Mouse (Mus musculus) common myeloid progenitor, adult 5-6 weeks (primary cell): Measurements from ENCODE around the gene Atp12a. TPM values are rescaled to one million over a fixed set of nuclear protein-coding genes. Genes with fewer than 3 reads are reported as not detected.

Experiments used
- ATAC-seq: replicated peaks from 2 replicates; pipeline ENCODE4 v1.8.0; 2016; ENCODE audit warnings: low read depth, mild to moderate bottlenecking, moderate TSS enrichment, inconsistent platforms; ENCODE audit not compliant: poor library complexity, severe bottlenecking
- total RNA-seq: library from RNA; stranded (forward); fragments of 200-1000, 187-1606 nt; gene quantifications from 2 replicates; pipeline ENCODE4 v1.2.3, GENCODE M21; 2017

Gene Atp12a
- not detected in 2 replicates for total RNA-seq

GRCm38 (mm10) chr14:56364711-56365237 lies at the start of gene Atp12a:
Gene Atp12a, plus strand, starts transcription at chr14:56365068.
- no peak for ATAC-seq

DNA sequence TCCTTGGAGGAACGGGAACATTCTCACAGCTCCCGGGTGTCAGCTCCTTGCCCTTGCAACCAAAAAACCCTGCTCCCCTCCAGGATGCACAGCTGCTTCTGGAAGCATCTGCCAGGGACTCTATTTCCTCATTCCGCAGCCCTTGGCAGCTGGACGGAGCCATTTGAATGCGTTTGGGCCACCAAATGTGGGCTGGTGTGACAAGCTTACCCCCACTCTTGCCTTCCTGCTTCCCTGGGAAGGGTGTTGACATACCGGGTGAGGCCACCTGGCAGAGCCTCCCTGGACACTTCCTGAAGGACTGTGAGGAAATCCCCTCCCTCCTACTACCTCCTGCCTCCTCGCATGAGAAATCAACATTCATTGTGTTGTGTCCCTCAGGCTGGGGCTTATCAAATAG lies 49.3 kb upstream of the Atp12a start:
- ATAC-seq = 0 out of 2 replicates have a peak, but pooled peaks have one; percentile 15

DNA sequence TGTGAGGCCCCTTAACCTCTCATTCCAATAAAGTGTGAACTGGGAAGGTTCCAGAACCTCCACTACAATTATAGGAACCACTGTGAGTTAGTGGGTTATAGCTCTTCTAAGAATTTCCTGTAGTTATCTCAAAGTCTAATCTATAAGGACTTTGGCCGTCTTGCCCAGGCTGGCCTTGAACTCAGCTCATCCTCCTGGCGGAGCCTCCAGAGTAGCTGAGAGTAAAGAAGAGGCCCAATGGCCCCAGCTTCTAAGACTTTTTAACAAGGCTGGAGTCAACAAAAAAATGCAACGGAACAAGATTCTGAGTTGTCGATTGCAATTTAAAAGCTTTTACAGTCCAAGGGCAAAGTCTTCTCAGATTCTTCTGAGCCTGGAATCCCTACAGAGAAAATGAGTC lies 48.5 kb upstream of the Atp12a start:
- no peak for ATAC-seq

GRCm38 (mm10) chr14:56322982-56323381 lies 41.9 kb upstream of the Atp12a start:
- no peak for ATAC-seq

GRCm38 (mm10) chr14:56325038-56325437 lies 39.8 kb upstream of the Atp12a start:
- no peak for ATAC-seq

DNA sequence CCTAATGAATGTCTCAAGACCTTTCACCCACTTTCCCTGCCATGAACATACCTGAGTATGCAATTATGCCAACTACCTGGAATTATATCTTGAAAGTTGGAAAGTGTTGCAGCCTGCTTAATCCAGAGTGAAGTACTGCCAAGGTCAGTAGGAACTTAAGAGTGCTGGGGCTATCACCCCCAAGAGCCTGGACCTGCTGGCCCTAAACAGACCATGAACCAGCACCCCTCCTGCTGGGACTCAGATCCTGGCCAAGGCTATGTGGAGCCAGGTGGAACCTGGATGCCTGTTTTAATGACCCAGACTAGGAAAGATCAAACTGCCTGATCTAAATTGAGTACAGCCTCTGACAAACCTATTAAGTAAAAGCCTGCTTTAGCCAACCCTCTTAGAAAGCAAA lies 31.2 kb upstream of the Atp12a start:
- no peak for ATAC-seq

GRCm38 (mm10) chr14:56334437-56334836 lies 30.4 kb upstream of the Atp12a start:
- ATAC-seq = no peak

- ATAC-seq = no peak
Measured at GRCm38 (mm10) chr14:56336032-56336431, 28.8 kb upstream of the Atp12a start.

- ATAC-seq = no peak
Measured at GRCm38 (mm10) chr14:56337075-56337474, 27.8 kb upstream of the Atp12a start.

DNA sequence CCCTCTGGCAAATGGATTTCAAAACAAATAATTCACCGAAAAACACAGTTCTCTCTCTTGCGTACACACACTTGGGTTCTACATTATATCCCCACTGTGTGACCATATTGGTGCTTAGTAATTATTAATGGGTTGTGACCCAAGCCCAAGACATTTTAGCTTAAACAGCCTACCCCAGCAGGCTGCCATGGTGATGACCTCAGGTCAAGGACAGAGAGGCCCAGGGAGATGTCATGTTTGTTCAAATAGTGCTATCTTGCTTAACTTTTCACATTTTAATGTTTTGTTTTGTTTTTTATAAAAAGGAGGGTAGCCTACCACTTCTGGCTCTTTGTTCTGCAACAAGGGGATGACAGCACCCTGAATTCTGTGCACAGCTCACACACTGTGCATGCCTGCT lies 27.2 kb upstream of the Atp12a start:
- no peak for ATAC-seq

- ATAC-seq = no peak
Measured at GRCm38 (mm10) chr14:56338882-56339442, 25.9 kb upstream of the Atp12a start.

GRCm38 (mm10) chr14:56348704-56349103 lies 16.2 kb upstream of the Atp12a start:
- ATAC-seq = no peak

GRCm38 (mm10) chr14:56349541-56349940 lies 15.3 kb upstream of the Atp12a start:
- no peak for ATAC-seq

DNA sequence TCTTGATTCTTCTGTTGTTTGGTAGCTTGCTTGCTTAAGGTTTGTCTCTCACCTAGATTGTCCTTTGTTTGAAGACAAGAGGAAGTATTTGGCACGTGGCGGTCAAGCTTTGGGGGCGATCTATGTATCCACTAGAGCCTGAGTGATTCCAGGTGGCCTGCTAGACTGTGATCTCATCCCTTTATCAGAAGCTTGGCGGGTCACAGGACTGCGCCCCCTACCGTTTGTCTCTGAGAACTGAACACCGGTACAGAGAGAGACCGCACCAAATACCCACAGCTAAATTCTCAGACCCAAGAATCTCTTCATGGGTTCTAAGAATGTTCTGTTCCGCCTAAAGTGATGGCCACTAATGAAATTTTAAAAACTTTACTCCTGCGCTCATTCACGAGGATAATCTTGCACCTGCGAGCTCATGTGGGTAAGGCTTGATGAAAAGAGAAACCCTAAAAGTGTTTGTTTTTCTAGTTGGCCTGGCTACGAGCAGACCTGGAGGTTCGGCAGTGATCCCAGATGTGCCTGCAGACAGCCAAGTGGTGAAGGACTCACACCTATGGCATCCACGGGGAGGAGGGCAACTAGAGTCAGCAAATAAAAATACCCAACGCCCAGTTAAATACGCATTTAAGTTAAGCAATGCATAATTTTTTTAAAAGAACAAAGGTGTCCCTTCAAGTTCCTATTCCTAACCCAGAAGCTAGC lies 12.8 kb upstream of the Atp12a start:
- ATAC-seq = peak; percentile 71

- no peak for ATAC-seq
Measured at GRCm38 (mm10) chr14:56354803-56355202, 10.1 kb upstream of the Atp12a start.

DNA sequence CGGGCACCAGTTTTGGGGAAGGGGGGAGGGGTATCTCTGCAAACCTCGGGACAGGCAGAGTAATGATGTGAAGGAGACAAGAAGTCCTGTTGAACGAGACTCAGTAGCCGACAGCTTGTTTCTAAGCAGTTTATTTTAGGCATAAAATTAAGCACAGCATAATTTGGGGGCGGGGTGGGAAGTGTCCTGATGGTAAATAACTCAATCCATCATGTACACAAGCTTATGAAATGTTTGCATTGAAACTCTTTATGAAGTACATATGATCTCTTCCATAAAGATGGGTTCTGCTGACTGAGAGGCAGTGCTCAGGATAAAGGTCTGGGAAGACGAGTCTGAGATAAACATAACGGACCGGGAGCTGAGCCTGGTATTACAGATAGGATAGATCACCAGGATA lies 9.5 kb upstream of the Atp12a start:
- ATAC-seq = no peak

DNA sequence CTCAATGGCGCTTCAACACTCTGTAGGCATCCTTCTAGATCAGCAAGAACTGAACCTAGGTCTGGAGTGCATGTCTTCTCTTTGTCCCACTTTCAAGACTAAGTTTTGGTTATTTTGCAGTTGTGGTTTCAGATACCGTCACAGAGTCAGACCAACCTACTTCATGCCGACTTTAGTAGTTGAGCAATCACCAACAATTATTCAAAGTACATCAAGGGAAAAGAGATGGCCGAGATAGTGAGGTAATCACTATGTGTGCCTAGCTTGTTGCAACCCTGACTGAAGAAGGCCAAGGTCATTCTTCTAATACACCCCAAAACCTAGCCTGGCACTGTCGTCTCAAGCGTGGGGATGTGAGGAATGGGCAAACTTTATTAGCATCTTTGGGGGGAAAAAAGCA lies 8.7 kb upstream of the Atp12a start:
- no peak for ATAC-seq

DNA sequence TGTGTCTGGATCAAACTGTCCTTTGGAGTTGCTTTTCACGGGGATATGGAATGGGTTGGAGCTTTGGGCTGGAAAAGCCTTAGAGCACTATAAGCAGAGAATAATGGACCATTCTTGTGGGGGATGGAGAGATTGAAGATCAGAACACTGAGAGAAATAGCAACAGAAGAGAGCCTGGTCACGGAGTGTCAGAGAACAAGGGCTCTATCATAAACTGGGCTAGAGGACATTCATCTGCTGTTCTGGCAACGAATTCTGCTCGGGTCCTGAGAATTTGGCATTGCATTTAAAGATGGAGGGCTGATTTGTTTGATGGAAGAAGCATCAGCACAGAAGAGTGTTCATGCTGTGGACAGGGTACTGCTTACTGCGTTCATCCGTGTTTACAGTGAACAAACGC lies 6.4 kb upstream of the Atp12a start:
- no peak for ATAC-seq

- no peak for ATAC-seq
Measured at GRCm38 (mm10) chr14:56359131-56359530, 5.7 kb upstream of the Atp12a start.

GRCm38 (mm10) chr14:56365292-56365691 lies 424 bp downstream of the Atp12a start:
- ATAC-seq = no peak

DNA sequence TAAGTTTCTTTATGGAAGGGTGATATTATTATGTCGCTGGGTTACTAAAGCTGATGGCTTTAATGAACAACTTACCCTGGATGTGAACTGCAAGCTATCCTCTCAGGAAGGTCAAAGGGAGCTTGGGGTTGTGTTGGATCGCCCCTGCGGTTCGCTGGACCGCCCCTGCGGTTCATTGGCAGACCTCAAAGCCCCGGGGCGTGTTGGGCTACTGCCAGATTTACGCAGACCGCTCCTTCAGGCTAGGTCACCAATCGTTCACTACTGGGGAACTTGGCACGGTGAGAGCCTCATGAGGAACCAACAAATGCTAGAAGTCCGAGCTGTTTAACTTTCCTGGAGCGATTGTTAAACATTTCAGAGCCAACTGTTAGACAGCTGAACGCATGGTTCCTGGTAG lies 1.8 kb downstream of the Atp12a start:
- peak; percentile 29; the same call in 1 of the 2 replicates for ATAC-seq

- ATAC-seq = no peak
Measured at GRCm38 (mm10) chr14:56368834-56369233, 4.0 kb downstream of the Atp12a start.
